Mouse (Mus musculus) liver, embryonic 14.5 days (tissue): ENCODE results near the gene Hephl1.

Experiments
- CTCF ChIP-seq: IDR thresholded peaks from 2 replicates; pipeline ENCODE4 v1.5.1; 2016; ENCODE audit warnings: antibody characterized with exemption, low read depth, control low read depth
- EP300 ChIP-seq: IDR thresholded peaks from 2 replicates; pipeline ENCODE4 v1.6.1; 2016; ENCODE audit warnings: antibody characterized with exemption, low read depth

- TF ChIP-seq CTCF (no peak), EP300 (no peak)
Measured at GRCm38 (mm10) chr9:15004298-15004685, 107.6 kb downstream of the Hephl1 start.
